Mouse (Mus musculus): ENCODE data around the gene Ffar4. TPM values are rescaled to one million over a fixed set of nuclear protein-coding genes. Genes with fewer than 3 reads are reported as not detected.
A peak's percentile ranks its signal among the peaks of the same experiment; 100 is the strongest.

The Ffar4 gene
- 0.12 TPM in 1 of 2 replicates, not detected in the other for total RNA-seq (2014; rRNA removed; ENCODE audit: low replicate concordance)
- polyA plus RNA-seq (2015; fragmentation: Nextera tagmentation; extraction: Ambion mirVana) = 0.33 TPM in 1 of 2 replicates, not detected in the other

DNA sequence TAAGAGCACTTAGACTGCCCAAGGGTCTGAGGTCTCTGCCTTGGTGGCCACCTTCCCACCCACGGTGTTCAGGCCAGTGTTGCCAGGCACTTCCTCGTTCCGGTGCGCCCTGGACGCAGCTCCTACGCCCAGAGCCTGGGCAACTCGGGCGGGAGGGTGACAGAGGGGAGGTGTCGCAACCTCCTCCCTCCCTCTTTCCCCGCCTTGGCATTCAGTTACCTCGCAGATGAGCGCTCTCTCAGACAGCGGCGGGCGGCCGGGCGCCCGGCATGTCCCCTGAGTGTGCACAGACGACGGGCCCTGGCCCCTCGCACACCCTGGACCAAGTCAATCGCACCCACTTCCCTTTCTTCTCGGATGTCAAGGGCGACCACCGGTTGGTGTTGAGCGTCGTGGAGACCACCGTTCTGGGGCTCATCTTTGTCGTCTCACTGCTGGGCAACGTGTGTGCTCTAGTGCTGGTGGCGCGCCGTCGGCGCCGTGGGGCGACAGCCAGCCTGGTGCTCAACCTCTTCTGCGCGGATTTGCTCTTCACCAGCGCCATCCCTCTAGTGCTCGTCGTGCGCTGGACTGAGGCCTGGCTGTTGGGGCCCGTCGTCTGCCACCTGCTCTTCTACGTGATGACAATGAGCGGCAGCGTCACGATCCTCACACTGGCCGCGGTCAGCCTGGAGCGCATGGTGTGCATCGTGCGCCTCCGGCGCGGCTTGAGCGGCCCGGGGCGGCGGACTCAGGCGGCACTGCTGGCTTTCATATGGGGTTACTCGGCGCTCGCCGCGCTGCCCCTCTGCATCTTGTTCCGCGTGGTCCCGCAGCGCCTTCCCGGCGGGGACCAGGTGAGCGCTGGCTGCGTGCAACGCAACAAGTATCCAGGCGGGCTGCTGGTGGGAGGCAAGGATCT lies at the start of gene Ffar4:
Gene Ffar4, plus strand, starts transcription at position 214 of the 901 bp plus-strand sequence.
- no peak within 1 kb of the TSS for H3K9ac ChIP-seq (replicated peaks; ENCODE audit: low read depth, low read length)
- H3K4me3 ChIP-seq (ENCODE audit: low read depth, low read length) = peak within 1 kb of the TSS; percentile 11
- H3K27me3 ChIP-seq (ENCODE audit: control insufficient read depth, insufficient read depth, low read length) = peaks cover 50% of the 10 kb centered on the region
- H3K36me3 ChIP-seq (replicated peaks; ENCODE audit: control insufficient read depth, insufficient read depth, low read length) = no peaks in the 10 kb centered on the region
- no peak for DNase-seq (ENCODE audit: low spot score)
- peak within 1 kb of the TSS; percentile 26 for H3K4me2 ChIP-seq (ENCODE audit: low read depth, low read length)
- TF ChIP-seq CTCF (IDR thresholded peaks at IDR 0.05; ENCODE audit: low read depth) (no peak), EP300 (IDR thresholded peaks at IDR 0.05; ENCODE audit: low read depth) (no peak)
- WGBS = under 1% methylated on average over 69 of the region's 77 CpGs
- H3K27ac ChIP-seq (ENCODE audit: low read depth) = no peak within 1 kb of the TSS
- H3K9me3 ChIP-seq (replicated peaks; ENCODE audit: control insufficient read depth, low read length) = no peaks in the 10 kb centered on the region
- H3K4me1 ChIP-seq (ENCODE audit: control insufficient read depth, insufficient read depth) = no peaks in the 10 kb centered on the region
- no peak for ATAC-seq (ENCODE audit: insufficient read depth, low read depth)

DNA sequence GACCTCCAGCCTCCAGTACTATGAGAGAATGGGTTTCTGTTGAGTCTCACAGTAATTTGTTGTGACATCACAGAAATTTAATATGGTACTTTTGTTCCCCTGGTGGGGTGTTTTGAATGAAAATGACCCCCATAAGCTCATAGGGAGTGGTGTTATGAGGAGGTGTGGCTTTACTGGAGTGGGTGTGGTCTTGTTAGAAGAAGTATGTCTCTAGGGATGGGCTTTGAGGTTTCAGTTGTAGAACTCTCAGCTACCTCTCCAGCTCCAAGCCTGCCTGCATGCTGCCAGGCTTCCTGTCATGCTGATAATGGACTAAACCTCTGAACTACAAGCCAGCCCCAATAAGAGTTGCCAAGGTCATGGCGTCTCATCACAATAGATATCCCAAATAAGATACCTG lies 47.2 kb upstream of the Ffar4 start:
- Histone ChIP-seq H3K27ac (ENCODE audit: low read depth) (no peak overlapping the region), H3K9me3 (replicated peaks; ENCODE audit: control insufficient read depth, low read length) (no peaks in the 10 kb centered on the region), H3K36me3 (replicated peaks; ENCODE audit: control insufficient read depth, insufficient read depth, low read length) (no peaks in the 10 kb centered on the region), H3K4me3 (ENCODE audit: low read depth, low read length) (no peak overlapping the region), H3K27me3 (ENCODE audit: control insufficient read depth, insufficient read depth, low read length) (no peaks in the 10 kb centered on the region; the same call in 1 of the 2 replicates), H3K9ac (replicated peaks; ENCODE audit: low read depth, low read length) (no peak overlapping the region), H3K4me2 (ENCODE audit: low read depth, low read length) (no peak overlapping the region), H3K4me1 (ENCODE audit: control insufficient read depth, insufficient read depth) (no peaks in the 10 kb centered on the region)
- DNase-seq (ENCODE audit: low spot score) (no peak), ATAC-seq (ENCODE audit: insufficient read depth, low read depth) (no peak)
- TF ChIP-seq EP300 (IDR thresholded peaks at IDR 0.05; ENCODE audit: low read depth) (no peak), CTCF (IDR thresholded peaks at IDR 0.05; ENCODE audit: low read depth) (no peak)
- 53% methylated on average over 1 of the region's 1 CpGs for WGBS

DNA sequence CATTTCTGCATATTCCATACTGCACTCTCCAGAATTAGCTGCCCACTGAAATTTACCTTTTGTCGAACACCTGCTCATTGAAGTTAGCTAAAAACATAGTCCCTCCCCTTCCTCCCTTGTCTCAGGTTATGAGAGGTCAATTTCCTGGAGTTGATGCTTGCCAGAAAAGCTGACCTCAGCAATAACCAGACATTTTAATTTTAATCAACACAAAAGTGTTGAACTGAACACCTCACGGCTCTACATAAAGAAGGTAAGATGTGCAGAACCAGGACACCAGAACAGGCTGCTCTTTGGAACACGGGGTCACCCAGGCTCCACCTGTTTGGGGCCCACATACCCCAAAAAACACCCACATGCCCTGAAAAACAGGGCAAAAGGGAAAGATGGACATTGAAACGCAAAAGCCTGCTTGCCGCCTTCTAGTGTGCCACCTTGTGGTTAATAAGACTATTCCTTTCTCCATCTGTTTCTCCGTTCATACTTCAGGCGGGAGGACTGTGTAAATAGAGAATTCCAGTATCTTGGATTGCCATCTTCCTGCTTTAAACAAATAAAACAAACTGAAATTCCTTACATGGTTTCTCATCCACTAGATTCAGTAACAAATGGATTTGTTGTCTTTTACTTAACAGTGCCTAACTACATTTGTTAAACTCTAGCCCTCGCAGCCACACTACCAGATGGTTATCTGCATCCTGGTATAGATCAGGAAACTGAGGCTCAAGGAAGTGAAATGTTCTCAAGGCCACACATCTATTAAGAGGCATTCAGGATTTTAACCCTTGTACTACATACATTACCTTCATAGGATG lies 43.4 kb upstream of the Ffar4 start:
- H3K4me3 ChIP-seq (ENCODE audit: low read depth, low read length) = peak overlapping the region; percentile 83
- ATAC-seq (ENCODE audit: insufficient read depth, low read depth) (no peak), DNase-seq (ENCODE audit: low spot score) (peak; percentile 73)
- H3K9ac ChIP-seq (replicated peaks; ENCODE audit: low read depth, low read length) = peak overlapping the region; percentile 14; the same call in 1 of the 2 replicates
- TF ChIP-seq CTCF (IDR thresholded peaks at IDR 0.05; ENCODE audit: low read depth) (peak; percentile 73), EP300 (IDR thresholded peaks at IDR 0.05; ENCODE audit: low read depth) (no peak)
- WGBS = 26% methylated on average over 8 of the region's 8 CpGs
- H3K9me3 ChIP-seq (replicated peaks; ENCODE audit: control insufficient read depth, low read length) = no peaks in the 10 kb centered on the region
- peaks cover 15% of the 10 kb centered on the region for H3K36me3 ChIP-seq (replicated peaks; ENCODE audit: control insufficient read depth, insufficient read depth, low read length)
- H3K4me1 ChIP-seq (ENCODE audit: control insufficient read depth, insufficient read depth) = peaks cover 9% of the 10 kb centered on the region; the same call in 1 of the 2 replicates
- H3K27ac ChIP-seq (ENCODE audit: low read depth) = no peak overlapping the region
- H3K27me3 ChIP-seq (ENCODE audit: control insufficient read depth, insufficient read depth, low read length) = no peaks in the 10 kb centered on the region
- peak overlapping the region; percentile 94 for H3K4me2 ChIP-seq (ENCODE audit: low read depth, low read length)

DNA sequence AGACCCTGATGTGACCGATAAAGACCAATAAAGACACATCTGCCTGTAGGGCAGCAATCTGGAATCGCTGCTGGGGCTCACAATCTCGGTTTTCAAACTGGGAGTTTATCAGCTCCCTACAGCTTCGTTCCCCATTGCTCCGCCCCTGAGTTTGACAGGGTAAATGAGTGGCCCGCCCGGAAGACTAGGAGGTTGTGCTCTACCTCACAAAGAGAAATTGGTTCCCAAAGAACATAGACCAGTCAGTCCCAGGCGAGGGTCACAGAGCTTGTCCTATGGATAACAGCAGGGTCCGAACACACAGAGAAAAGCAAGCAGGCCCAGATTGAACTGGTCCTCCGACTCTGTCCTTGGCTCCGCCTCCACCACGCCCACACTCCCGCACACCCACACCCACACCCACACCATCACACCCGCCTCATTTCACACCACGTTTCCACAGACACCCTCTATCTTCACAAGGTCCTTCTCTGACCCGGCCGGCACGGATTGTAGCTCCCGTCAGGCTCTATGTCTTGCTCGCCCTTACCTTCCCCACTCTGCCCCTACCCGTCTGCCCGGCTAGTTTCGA lies 42.6 kb upstream of the Ffar4 start:
- peak overlapping the region; percentile 83 for H3K4me3 ChIP-seq (ENCODE audit: low read depth, low read length)
- H3K4me2 ChIP-seq (ENCODE audit: low read depth, low read length) = peak overlapping the region; percentile 94
- peak overlapping the region; percentile 14 for H3K9ac ChIP-seq (replicated peaks; ENCODE audit: low read depth, low read length)
- no peaks in the 10 kb centered on the region for H3K27me3 ChIP-seq (ENCODE audit: control insufficient read depth, insufficient read depth, low read length)
- H3K4me1 ChIP-seq (ENCODE audit: control insufficient read depth, insufficient read depth) = peaks cover 9% of the 10 kb centered on the region; the same call in 1 of the 2 replicates
- H3K9me3 ChIP-seq (replicated peaks; ENCODE audit: control insufficient read depth, low read length) = no peaks in the 10 kb centered on the region
- 0% methylated on average over 22 of the region's 23 CpGs for WGBS
- DNase-seq (ENCODE audit: low spot score) (peak; percentile 73), ATAC-seq (ENCODE audit: insufficient read depth, low read depth) (peak; percentile 85)
- TF ChIP-seq CTCF (IDR thresholded peaks at IDR 0.05; ENCODE audit: low read depth) = no peak
- TF ChIP-seq EP300 (IDR thresholded peaks at IDR 0.05; ENCODE audit: low read depth) = no peak
- H3K27ac ChIP-seq (ENCODE audit: low read depth) = peak overlapping the region; percentile 36; the same call in 1 of the 2 replicates
- H3K36me3 ChIP-seq (replicated peaks; ENCODE audit: control insufficient read depth, insufficient read depth, low read length) = peaks cover 18% of the 10 kb centered on the region

DNA sequence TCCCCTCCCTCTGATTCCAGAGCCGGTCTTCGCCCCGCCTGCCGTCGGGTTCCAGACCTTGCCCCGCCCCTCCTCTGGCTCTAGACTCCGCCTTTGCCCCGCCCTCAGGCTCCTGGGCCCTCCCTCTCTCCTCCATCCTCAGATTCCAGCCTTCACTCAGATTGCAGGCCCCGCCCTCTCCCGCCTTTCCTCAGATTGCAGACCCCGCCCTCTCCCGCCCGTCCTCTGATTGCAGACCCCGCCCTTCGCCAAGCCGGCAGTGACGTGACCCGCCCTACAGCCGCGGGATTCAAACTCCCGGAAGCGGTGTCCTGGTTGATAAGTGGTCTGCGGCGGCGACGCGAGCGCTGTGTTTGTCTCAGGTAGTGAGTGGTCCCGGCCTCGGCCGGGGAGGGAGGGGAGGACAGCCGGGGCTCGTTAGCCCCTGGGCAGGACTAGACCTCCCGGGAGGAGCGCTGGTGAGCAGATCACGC lies 42.1 kb upstream of the Ffar4 start, which contains the start of gene Cep55:
Gene Cep55, plus strand, starts transcription at position 292 of the 473 bp plus-strand sequence.
- DNase-seq (ENCODE audit: low spot score) = peak; percentile 99
- Histone ChIP-seq H3K4me3 (ENCODE audit: low read depth, low read length) (peak within 1 kb of the TSS; percentile 83), H3K27ac (ENCODE audit: low read depth) (peak within 1 kb of the TSS; percentile 36; the same call in 1 of the 2 replicates), H3K9ac (replicated peaks; ENCODE audit: low read depth, low read length) (peak within 1 kb of the TSS; percentile 63), H3K36me3 (replicated peaks; ENCODE audit: control insufficient read depth, insufficient read depth, low read length) (peaks cover 23% of the 10 kb centered on the region), H3K4me2 (ENCODE audit: low read depth, low read length) (peak within 1 kb of the TSS; percentile 94), H3K4me1 (ENCODE audit: control insufficient read depth, insufficient read depth) (peaks cover 9% of the 10 kb centered on the region; the same call in 1 of the 2 replicates), H3K27me3 (ENCODE audit: control insufficient read depth, insufficient read depth, low read length) (no peaks in the 10 kb centered on the region), H3K9me3 (replicated peaks; ENCODE audit: control insufficient read depth, low read length) (no peaks in the 10 kb centered on the region)
- ATAC-seq (ENCODE audit: insufficient read depth, low read depth) = peak; percentile 97
- under 1% methylated on average over 33 of the region's 36 CpGs for WGBS
- TF ChIP-seq EP300 (IDR thresholded peaks at IDR 0.05; ENCODE audit: low read depth) (no peak), CTCF (IDR thresholded peaks at IDR 0.05; ENCODE audit: low read depth) (no peak)
